Mouse (Mus musculus): Measurements from ENCODE around the gene Grin2a. TPM values are rescaled to one million over a fixed set of nuclear protein-coding genes. Genes with fewer than 3 reads are reported as not detected.

The Grin2a gene
- polyA plus RNA-seq, 1 experiment from 2014 or later = 0.44 TPM

DNA sequence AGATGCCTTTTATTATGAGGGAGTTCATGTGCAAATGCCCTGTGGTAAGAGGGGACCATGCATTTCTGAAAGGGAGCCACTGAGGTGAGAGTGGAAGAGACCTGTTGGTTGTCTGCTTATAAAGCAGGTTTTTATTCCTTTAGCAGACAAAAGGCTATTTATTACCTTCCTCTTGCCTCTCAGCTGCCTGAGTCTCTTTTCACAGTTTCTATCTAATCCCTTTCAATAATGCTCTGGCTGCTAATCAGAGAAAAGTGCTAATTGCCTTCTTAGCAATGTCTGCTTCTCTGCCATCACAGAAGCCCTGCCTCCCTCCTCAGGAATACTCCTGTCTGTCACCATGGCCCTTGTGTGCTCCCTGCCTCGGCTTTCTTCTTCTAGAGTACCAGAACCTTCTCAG lies 209.1 kb downstream of the Grin2a start:
- H3K9me3 ChIP-seq (replicated peaks) = no peaks in the 10 kb centered on the region
- no peak overlapping the region for H3K4me3 ChIP-seq
- WGBS = 29% methylated on average over 1 of the region's 1 CpGs
- H3K27me3 ChIP-seq = no peaks in the 10 kb centered on the region
- no peaks in the 10 kb centered on the region for H3K36me3 ChIP-seq
- no peak overlapping the region for H3K4me2 ChIP-seq
- H3K27ac ChIP-seq = no peak overlapping the region
- H3K9ac ChIP-seq = no peak overlapping the region
- H3K4me1 ChIP-seq (replicated peaks) = no peaks in the 10 kb centered on the region
- no peak for ATAC-seq (replicated peaks; ENCODE audit: insufficient number of reproducible peaks, insufficient read depth, low FRiP score, low read depth)

DNA sequence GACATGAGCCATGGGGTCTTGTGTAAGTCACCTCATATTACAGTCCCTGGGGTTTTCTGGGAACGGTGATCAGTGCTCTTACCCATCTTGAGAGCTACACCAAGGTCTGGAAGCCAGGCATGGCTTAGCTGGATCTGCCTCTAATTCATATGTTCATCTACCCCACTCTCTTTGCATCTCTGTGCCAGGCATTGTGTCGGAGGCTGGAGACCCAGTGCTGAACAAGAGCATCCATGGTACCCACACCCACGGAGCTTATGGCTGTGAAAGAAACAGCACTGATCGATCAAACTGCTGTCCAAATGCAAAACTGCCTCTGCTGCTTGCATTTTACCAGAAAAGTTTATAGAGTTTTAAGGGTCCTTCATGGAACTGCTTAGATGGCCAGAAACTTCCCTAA lies 209.5 kb downstream of the Grin2a start:
- H3K4me1 ChIP-seq (replicated peaks) = no peaks in the 10 kb centered on the region
- 81% methylated on average over 4 of the region's 4 CpGs for WGBS
- ATAC-seq (replicated peaks; ENCODE audit: insufficient number of reproducible peaks, insufficient read depth, low FRiP score, low read depth) = no peak

GRCm38 (mm10) chr16:9768981-9769380 lies 226.4 kb downstream of the Grin2a start:
- Histone ChIP-seq H3K4me3 (no peak overlapping the region), H3K9me3 (replicated peaks) (no peaks in the 10 kb centered on the region), H3K4me1 (replicated peaks) (no peaks in the 10 kb centered on the region), H3K4me2 (no peak overlapping the region), H3K36me3 (no peaks in the 10 kb centered on the region), H3K9ac (no peak overlapping the region), H3K27me3 (no peaks in the 10 kb centered on the region), H3K27ac (no peak overlapping the region)
- WGBS = 30% methylated on average over 1 of the region's 1 CpGs
- no peak for ATAC-seq (replicated peaks; ENCODE audit: insufficient number of reproducible peaks, insufficient read depth, low FRiP score, low read depth)

More for the DNA sequence above, 209.5 kb downstream of the Grin2a start:
- H3K9ac ChIP-seq = no peak overlapping the region
- H3K4me2 ChIP-seq = no peak overlapping the region
- H3K27me3 ChIP-seq = no peaks in the 10 kb centered on the region
- no peak overlapping the region for H3K27ac ChIP-seq
- no peak overlapping the region for H3K4me3 ChIP-seq
- no peaks in the 10 kb centered on the region for H3K9me3 ChIP-seq (replicated peaks)
- no peaks in the 10 kb centered on the region for H3K36me3 ChIP-seq

GRCm38 (mm10) chr16:9768356-9768755 lies 227.0 kb downstream of the Grin2a start:
- H3K4me1 ChIP-seq (replicated peaks) = no peaks in the 10 kb centered on the region
- H3K36me3 ChIP-seq = no peaks in the 10 kb centered on the region
- no peak overlapping the region for H3K9ac ChIP-seq
- H3K27me3 ChIP-seq = no peaks in the 10 kb centered on the region
- ATAC-seq (replicated peaks; ENCODE audit: insufficient number of reproducible peaks, insufficient read depth, low FRiP score, low read depth) = no peak
- no peak overlapping the region for H3K4me2 ChIP-seq
- H3K9me3 ChIP-seq (replicated peaks) = no peaks in the 10 kb centered on the region
- WGBS = 51% methylated on average over 5 of the region's 5 CpGs
- H3K27ac ChIP-seq = no peak overlapping the region
- H3K4me3 ChIP-seq = no peak overlapping the region

GRCm38 (mm10) chr16:9767946-9768345 lies 227.4 kb downstream of the Grin2a start:
- WGBS = 77% methylated on average over 3 of the region's 3 CpGs
- no peak for ATAC-seq (replicated peaks; ENCODE audit: insufficient number of reproducible peaks, insufficient read depth, low FRiP score, low read depth)

GRCm38 (mm10) chr16:9764086-9764485 lies 231.3 kb downstream of the Grin2a start:
- no peak for ATAC-seq (replicated peaks; ENCODE audit: insufficient number of reproducible peaks, insufficient read depth, low FRiP score, low read depth)
- no peaks in the 10 kb centered on the region for H3K27me3 ChIP-seq
- 73% methylated on average over 2 of the region's 2 CpGs for WGBS
- H3K4me2 ChIP-seq = no peak overlapping the region
- H3K36me3 ChIP-seq = no peaks in the 10 kb centered on the region
- H3K9ac ChIP-seq = no peak overlapping the region
- no peak overlapping the region for H3K4me3 ChIP-seq
- H3K4me1 ChIP-seq (replicated peaks) = no peaks in the 10 kb centered on the region
- no peak overlapping the region for H3K27ac ChIP-seq
- no peaks in the 10 kb centered on the region for H3K9me3 ChIP-seq (replicated peaks)

More at GRCm38 (mm10) chr16:9767946-9768345, 227.4 kb downstream of the Grin2a start:
- Histone ChIP-seq H3K4me1 (replicated peaks) (no peaks in the 10 kb centered on the region), H3K27me3 (no peaks in the 10 kb centered on the region), H3K4me3 (no peak overlapping the region), H3K9me3 (replicated peaks) (no peaks in the 10 kb centered on the region), H3K4me2 (no peak overlapping the region), H3K9ac (no peak overlapping the region), H3K36me3 (no peaks in the 10 kb centered on the region), H3K27ac (no peak overlapping the region)

DNA sequence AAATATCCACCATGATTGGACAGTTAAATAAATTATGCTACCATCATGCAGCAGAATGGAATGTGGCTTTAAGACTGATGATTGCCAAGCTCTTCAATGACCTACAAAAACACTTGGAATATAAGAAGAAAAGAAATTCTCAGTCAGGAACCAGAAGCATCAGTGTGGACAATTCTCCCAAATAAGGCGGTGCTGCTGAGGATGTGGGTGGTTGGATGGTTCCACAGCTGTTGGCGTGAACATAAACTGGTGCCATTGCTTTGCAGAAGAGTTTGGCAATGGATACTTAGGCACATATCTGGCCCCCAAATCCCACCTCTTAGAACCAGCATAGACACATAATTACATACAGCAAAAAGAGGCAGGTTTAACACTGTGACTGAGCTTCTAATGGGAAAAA lies 235.0 kb downstream of the Grin2a start:
- Histone ChIP-seq H3K36me3 (no peaks in the 10 kb centered on the region), H3K9me3 (replicated peaks) (no peaks in the 10 kb centered on the region), H3K4me2 (no peak overlapping the region), H3K4me3 (no peak overlapping the region), H3K4me1 (replicated peaks) (no peaks in the 10 kb centered on the region), H3K27me3 (no peaks in the 10 kb centered on the region), H3K27ac (no peak overlapping the region), H3K9ac (no peak overlapping the region)
- WGBS = 85% methylated on average over 2 of the region's 2 CpGs
- ATAC-seq (replicated peaks; ENCODE audit: insufficient number of reproducible peaks, insufficient read depth, low FRiP score, low read depth) = no peak

DNA sequence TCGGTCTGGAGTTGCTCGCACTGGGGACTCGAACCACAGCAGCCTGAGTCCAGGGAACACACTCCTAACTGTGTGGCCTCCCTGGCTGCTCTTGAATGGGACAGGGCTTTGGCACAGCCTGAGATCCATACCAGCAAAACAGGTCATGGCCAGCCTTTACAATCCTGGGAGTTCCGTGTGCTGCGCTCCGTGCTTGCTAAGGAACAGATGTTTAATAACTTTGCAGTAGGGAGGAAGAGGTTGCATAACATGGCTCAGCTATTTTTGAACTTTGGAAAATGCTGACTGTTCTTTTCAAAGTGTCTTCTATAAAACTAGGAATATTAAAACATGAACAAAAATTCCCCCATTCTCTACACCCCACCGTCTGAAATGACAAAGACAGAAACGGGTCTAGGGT lies 238.5 kb downstream of the Grin2a start:
- Histone ChIP-seq H3K4me2 (no peak overlapping the region), H3K36me3 (no peaks in the 10 kb centered on the region), H3K27me3 (no peaks in the 10 kb centered on the region), H3K9ac (no peak overlapping the region), H3K27ac (no peak overlapping the region), H3K4me3 (no peak overlapping the region), H3K4me1 (replicated peaks) (no peaks in the 10 kb centered on the region), H3K9me3 (replicated peaks) (no peaks in the 10 kb centered on the region)
- no peak for ATAC-seq (replicated peaks; ENCODE audit: insufficient number of reproducible peaks, insufficient read depth, low FRiP score, low read depth)
- WGBS = 79% methylated on average over 8 of the region's 8 CpGs

DNA sequence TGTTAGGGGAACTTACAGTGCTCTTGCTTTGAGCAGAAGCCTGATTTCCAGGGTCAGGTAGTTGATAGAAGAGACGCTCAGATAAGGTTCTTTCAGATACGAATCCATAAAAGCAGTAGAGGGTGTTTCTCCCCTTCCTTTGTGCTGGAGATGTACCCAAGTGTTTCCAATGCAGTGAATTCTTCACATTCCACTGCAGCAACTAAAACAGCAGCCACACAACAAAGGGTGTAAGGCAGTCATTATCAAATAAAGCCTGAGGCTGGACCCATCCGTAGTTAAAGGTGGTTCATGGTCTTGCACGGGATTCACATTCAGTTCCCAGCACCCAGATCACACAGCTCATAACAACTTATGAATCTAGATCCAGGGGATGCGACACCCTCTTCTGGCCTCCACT lies 241.3 kb downstream of the Grin2a start:
- Histone ChIP-seq H3K4me3 (no peak overlapping the region), H3K36me3 (no peaks in the 10 kb centered on the region), H3K4me2 (no peak overlapping the region), H3K9ac (no peak overlapping the region), H3K9me3 (replicated peaks) (no peaks in the 10 kb centered on the region), H3K27me3 (no peaks in the 10 kb centered on the region), H3K4me1 (replicated peaks) (no peaks in the 10 kb centered on the region), H3K27ac (no peak overlapping the region)
- 77% methylated on average over 5 of the region's 5 CpGs for WGBS
- no peak for ATAC-seq (replicated peaks; ENCODE audit: insufficient number of reproducible peaks, insufficient read depth, low FRiP score, low read depth)

GRCm38 (mm10) chr16:9753045-9753444 lies 242.3 kb downstream of the Grin2a start:
- Histone ChIP-seq H3K27ac (no peak overlapping the region), H3K4me3 (no peak overlapping the region), H3K9me3 (replicated peaks) (no peaks in the 10 kb centered on the region), H3K4me1 (replicated peaks) (no peaks in the 10 kb centered on the region), H3K9ac (no peak overlapping the region), H3K4me2 (no peak overlapping the region), H3K27me3 (no peaks in the 10 kb centered on the region), H3K36me3 (no peaks in the 10 kb centered on the region)
- WGBS = 82% methylated on average over 9 of the region's 9 CpGs
- no peak for ATAC-seq (replicated peaks; ENCODE audit: insufficient number of reproducible peaks, insufficient read depth, low FRiP score, low read depth)

DNA sequence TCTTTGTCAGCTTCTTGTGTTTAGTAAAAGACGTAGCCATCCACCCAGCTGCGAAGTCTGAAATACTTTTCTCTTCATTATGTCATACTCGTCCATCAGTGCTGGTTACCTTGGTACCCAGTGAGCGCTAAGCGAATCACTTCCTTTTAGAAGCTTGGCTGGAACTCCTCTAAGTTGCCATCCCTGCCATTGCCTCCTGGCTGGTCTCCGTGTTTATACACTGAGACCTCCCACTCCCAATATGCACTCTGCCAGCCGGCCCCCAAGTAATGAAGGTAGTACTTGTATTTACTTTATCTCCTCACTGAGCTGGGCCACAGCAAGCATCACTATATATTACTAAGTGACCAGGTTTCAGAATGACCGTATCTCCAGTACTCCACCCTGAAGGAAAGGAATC lies 242.8 kb downstream of the Grin2a start:
- Histone ChIP-seq H3K27me3 (no peaks in the 10 kb centered on the region), H3K4me2 (no peak overlapping the region), H3K4me3 (no peak overlapping the region), H3K36me3 (no peaks in the 10 kb centered on the region), H3K4me1 (replicated peaks) (no peaks in the 10 kb centered on the region), H3K9ac (no peak overlapping the region), H3K9me3 (replicated peaks) (no peaks in the 10 kb centered on the region), H3K27ac (no peak overlapping the region)
- no peak for ATAC-seq (replicated peaks; ENCODE audit: insufficient number of reproducible peaks, insufficient read depth, low FRiP score, low read depth)
- WGBS = 79% methylated on average over 8 of the region's 8 CpGs

GRCm38 (mm10) chr16:9751045-9751569 lies 244.3 kb downstream of the Grin2a start:
- no peaks in the 10 kb centered on the region for H3K36me3 ChIP-seq
- no peak overlapping the region for H3K4me2 ChIP-seq
- no peak overlapping the region for H3K27ac ChIP-seq
- no peaks in the 10 kb centered on the region for H3K4me1 ChIP-seq (replicated peaks)
- H3K9ac ChIP-seq = no peak overlapping the region
- WGBS = 67% methylated on average over 11 of the region's 11 CpGs
- no peak overlapping the region for H3K4me3 ChIP-seq
- H3K27me3 ChIP-seq = no peaks in the 10 kb centered on the region
- ATAC-seq (replicated peaks; ENCODE audit: insufficient number of reproducible peaks, insufficient read depth, low FRiP score, low read depth) = no peak
- H3K9me3 ChIP-seq (replicated peaks) = no peaks in the 10 kb centered on the region
